20 mouse cellular contexts compared by ENCODE assay signal in the genomic region with DNA sequence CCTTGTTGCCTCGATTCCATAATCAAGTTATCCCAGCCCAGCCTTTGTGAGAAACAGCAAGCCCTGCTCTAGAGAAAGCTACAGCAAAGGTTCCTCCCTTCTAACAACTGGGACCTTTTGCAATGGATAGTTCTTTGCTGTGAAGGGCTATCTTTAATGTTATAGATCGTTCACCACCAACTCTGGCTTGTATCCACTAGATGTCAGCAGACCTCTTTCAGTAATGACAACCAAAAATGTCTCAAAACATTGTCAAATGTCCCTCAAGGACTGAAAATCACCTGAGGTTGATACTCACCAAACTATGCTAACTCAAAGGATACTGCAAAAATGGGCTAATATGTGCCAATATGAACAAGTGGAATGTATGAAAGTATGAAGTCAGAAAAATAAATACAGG. TPM values are rescaled to one million over a fixed set of nuclear protein-coding genes. Genes with fewer than 3 reads are reported as not detected.
DNase-seq lines count a peak whose midpoint lies in the region; ATAC-seq and TF ChIP-seq lines count a peak whose summit lies in the region.
"Had no signal": no experiment of that assay in that cellular context is flagged by ENCODE, and none has a peak within 500 bp of the region (broad histone marks: within the 10 kb centered on the region; RNA-seq: fewer than 3 reads in every experiment).

No protein-coding gene starts in this region.

- 26% methylated on average over 2 of the region's 2 CpGs for WGBS in liver, embryonic 14.5 days (ENCODE audit: insufficient replicate concordance)
- 42% methylated on average over 2 of the region's 2 CpGs for WGBS in liver, embryonic 11.5 days

- intact Hi-C loops in heart, postnatal 10 days (cut with DNase I), result no loop called here

- H3K9ac ChIP-seq in liver, embryonic 14.5 days (replicated peaks), result no peak overlapping the region
- no peak overlapping the region for H3K9ac ChIP-seq in liver, embryonic 11.5 days (ENCODE audit: low read depth, low read length)
- H3K9ac ChIP-seq: forebrain, embryonic 15.5 days; heart, embryonic 12.5 days; hindbrain, embryonic 13.5 days; liver, embryonic 13.5 days had no signal

- H3K4me2 ChIP-seq in liver, embryonic 14.5 days (ENCODE audit: low read depth), result no peak overlapping the region
- no peak overlapping the region for H3K4me2 ChIP-seq in liver, embryonic 11.5 days
- H3K4me2 ChIP-seq: forebrain, embryonic 15.5 days; heart, embryonic 12.5 days; hindbrain, embryonic 13.5 days; liver, embryonic 13.5 days had no signal

- TF ChIP-seq CTCF in liver, embryonic 14.5 days (IDR thresholded peaks at IDR 0.05; ENCODE audit: low read depth), result peak; percentile 29; the same call in 1 of the 2 replicates

- no peaks in the 10 kb centered on the region for H3K9me3 ChIP-seq in liver, embryonic 14.5 days (ENCODE audit: control insufficient read depth, low read length)
- H3K9me3 ChIP-seq in liver, embryonic 11.5 days (ENCODE audit: control insufficient read depth, low read length), result no peaks in the 10 kb centered on the region
- H3K9me3 ChIP-seq: forebrain, embryonic 15.5 days; G1E; heart, embryonic 12.5 days; hindbrain, embryonic 13.5 days; liver, embryonic 13.5 days had no signal

- H3K27me3 ChIP-seq in liver, embryonic 14.5 days (ENCODE audit: control insufficient read depth, insufficient read depth, low read length), result no peaks in the 10 kb centered on the region
- H3K27me3 ChIP-seq in liver, embryonic 11.5 days (replicated peaks; ENCODE audit: control insufficient read depth, insufficient read depth, low read length), result no peaks in the 10 kb centered on the region
- H3K27me3 ChIP-seq: forebrain, embryonic 15.5 days; heart, embryonic 12.5 days; liver, embryonic 13.5 days had no signal

- H3K4me3 ChIP-seq in liver, embryonic 14.5 days (ENCODE audit: insufficient read depth in 1 of 2, low read depth in 2 of 2, low read length in 2 of 2), result no peak overlapping the region
- H3K4me3 ChIP-seq in liver, embryonic 11.5 days (ENCODE audit: low read depth, low read length), result no peak overlapping the region
- H3K4me3 ChIP-seq: forebrain, embryonic 15.5 days; heart, embryonic 12.5 days; hindbrain, embryonic 13.5 days; liver, embryonic 13.5 days had no signal

- H3K27ac ChIP-seq in liver, embryonic 14.5 days, result no peak overlapping the region
- H3K27ac ChIP-seq in liver, embryonic 11.5 days (ENCODE audit: low read depth, low read length), result no peak overlapping the region
- H3K27ac ChIP-seq: forebrain, embryonic 15.5 days; hindbrain, embryonic 13.5 days; liver, embryonic 13.5 days had no signal

- TF ChIP-seq EP300 in liver, embryonic 14.5 days (IDR thresholded peaks at IDR 0.05; ENCODE audit: low read depth), result no peak

- no peaks in the 10 kb centered on the region for H3K36me3 ChIP-seq in liver, embryonic 14.5 days (replicated peaks; ENCODE audit: control insufficient read depth, insufficient read depth, low read depth)
- H3K36me3 ChIP-seq in liver, embryonic 11.5 days (ENCODE audit: control insufficient read depth, insufficient read depth, low read length), result no peaks in the 10 kb centered on the region
- H3K36me3 ChIP-seq: forebrain, embryonic 15.5 days; heart, embryonic 12.5 days; hindbrain, embryonic 13.5 days; liver, embryonic 13.5 days had no signal

- peak; percentile 16 for DNase-seq in CD4-positive, CD25-positive, alpha-beta regulatory T cell, adult 2 months (ENCODE audit: low read depth, low spot score)
- DNase-seq in liver, embryonic 14.5 days (ENCODE audit: low read depth in 3 of 3, low spot score in 3 of 3), result no peak
- DNase-seq in liver, embryonic 11.5 days (ENCODE audit: low spot score), result no peak
- peak; percentile 49 for DNase-seq in NIH3T3 (ENCODE audit: low read depth)
- DNase-seq in retina, postnatal 1 day, result peak; percentile 1
- DNase-seq in heart, postnatal 10 days, result no peak
- no peak for DNase-seq in neural tube, embryonic 10.5 days (ENCODE audit: extremely low spot score, low spot score)
- DNase-seq: cerebellum, adult 2 months; gastrocnemius, postnatal 10 days; kidney, adult 9 months; layer of hippocampus, adult 9-11 months; liver, embryonic 13.5 days; right cerebral cortex, postnatal 14 days had no signal

- ATAC-seq in CD4-positive, CD25-positive, alpha-beta regulatory T cell, adult 4 months, result no peak
- ATAC-seq in liver, embryonic 14.5 days (ENCODE audit: insufficient read depth), result no peak
- no peak for ATAC-seq in liver, embryonic 11.5 days (replicated peaks; ENCODE audit: low FRiP score)
- ATAC-seq: forebrain, embryonic 15.5 days had no signal

- peaks cover 9% of the 10 kb centered on the region in 2 experiments; a peak in 3 of 4 replicates for H3K4me1 ChIP-seq in liver, embryonic 14.5 days (replicated peaks; ENCODE audit: control insufficient read depth in 2 of 2, insufficient read depth in 2 of 2, low read length in 1 of 2)
- peaks cover 7% of the 10 kb centered on the region; the same call in 1 of the 2 replicates for H3K4me1 ChIP-seq in liver, embryonic 11.5 days (replicated peaks; ENCODE audit: control insufficient read depth, insufficient read depth, low read length)

RNA-seq across cellular contexts. Expression of a gene that starts 3.3 kb away (rescaled TPM):
- 10 to 100 TPM; 51.5 to 88.9 TPM for polyA plus RNA-seq in CD4-positive, CD25-positive, alpha-beta regulatory T cell, adult 4 months (2017; shearing (Covaris generic))
- polyA plus RNA-seq in liver, embryonic 14.5 days (2012; rRNA removed), result 8.7 and 15.7 TPM in 2 replicates
- polyA plus RNA-seq in liver, embryonic 14.5 days (2014; fragmentation: Nextera tagmentation; extraction: Ambion mirVana), result 8.1 and 10.0 TPM in 2 replicates
- 28.3 and 33.1 TPM in 2 replicates for polyA plus RNA-seq in liver, embryonic 11.5 days (2014; fragmentation: Nextera tagmentation; extraction: Ambion mirVana)
- total RNA-seq in heart, postnatal 10 days (2021), result 10 to 100 TPM; 19.4 to 20.7 TPM

RNA-seq across cellular contexts. Expression of a gene that starts 42.0 kb away (rescaled TPM):
- polyA plus RNA-seq in CD4-positive, CD25-positive, alpha-beta regulatory T cell, adult 4 months (2017; shearing (Covaris generic)), result not detected
- polyA plus RNA-seq in liver, embryonic 14.5 days (2012; rRNA removed), result not detected in 2 replicates
- polyA plus RNA-seq in liver, embryonic 14.5 days (2014; fragmentation: Nextera tagmentation; extraction: Ambion mirVana), result not detected in 2 replicates
- not detected in 2 replicates for polyA plus RNA-seq in liver, embryonic 11.5 days (2014; fragmentation: Nextera tagmentation; extraction: Ambion mirVana)
- not detected for total RNA-seq in heart, postnatal 10 days (2021)
- total RNA-seq: G1E; gastrocnemius, postnatal 10 days; left cerebral cortex, postnatal 36 days had no signal
- polyA plus RNA-seq: forebrain, embryonic 15.5 days; G1E; heart, embryonic 12.5 days; liver, embryonic 13.5 days; thymus, postnatal 0 days had no signal

Comparison
In these comparisons a context has a peak if more than half of its experiments do, and no peak if none do; other contexts are left out.
1. DNase-seq: peak in CD4-positive, CD25-positive, alpha-beta regulatory T cell, adult 2 months (single experiment), NIH3T3 (single experiment) and retina, postnatal 1 day (single experiment); none in liver, embryonic 14.5 days (0 of 3), liver, embryonic 11.5 days (single experiment), heart, postnatal 10 days (0 of 2) and neural tube, embryonic 10.5 days (single experiment).